Mouse (Mus musculus) stomach, embryonic 14.5 days (tissue): Measurements from ENCODE around the gene Samsn1. TPM values are rescaled to one million over a fixed set of nuclear protein-coding genes. Genes with fewer than 3 reads are reported as not detected.

Experiments used
- ATAC-seq: fragments of 200-750 bp; cut with Nextera tagmentation; 2 replicates; pipeline ENCODE4 v1.8.0; 2017; ENCODE audit warnings: low read depth, moderate TSS enrichment; ENCODE audit not compliant: insufficient number of reproducible peaks, insufficient read depth, low FRiP score
- H3K27ac ChIP-seq: fragments of 300-500 bp; sonication (generic); 2 replicates; pipeline ENCODE4 v1.5.1; 2014; ENCODE audit warnings: mild to moderate bottlenecking, low read length, moderate library complexity, mixed read lengths
- H3K27me3 ChIP-seq: fragments of 300-500 bp; sonication (generic); 2 replicates; pipeline ENCODE4 v1.6.1; 2014; ENCODE audit warnings: low read length, control low read depth, mixed read lengths; ENCODE audit not compliant: control insufficient read depth, insufficient read depth
- H3K36me3 ChIP-seq: fragments of 300-500 bp; sonication (generic); 2 replicates; pipeline ENCODE4 v1.6.1; 2014; ENCODE audit warnings: mild to moderate bottlenecking, control low read depth, low read length, moderate library complexity, mixed read lengths; ENCODE audit not compliant: control insufficient read depth, insufficient read depth
- H3K4me1 ChIP-seq: fragments of 300-500 bp; sonication (generic); 2 replicates; pipeline ENCODE4 v1.6.1; 2014; ENCODE audit warnings: low read length, control low read depth, mixed read lengths; ENCODE audit not compliant: control insufficient read depth, insufficient read depth
- H3K4me2 ChIP-seq: fragments of 300-500 bp; sonication (generic); replicated peaks from 2 replicates; pipeline ENCODE4 v1.6.1; 2014; ENCODE audit warnings: low read depth, low read length, control low read depth
- H3K4me3 ChIP-seq: fragments of 300-500 bp; sonication (generic); 2 replicates; pipeline ENCODE4 v1.5.1; 2014; ENCODE audit warnings: low read depth, low read length, control low read depth
- H3K9ac ChIP-seq: fragments of 300-500 bp; sonication (generic); replicated peaks from 2 replicates; pipeline ENCODE4 v1.6.1; 2014; ENCODE audit warnings: low read depth, mild to moderate bottlenecking, control low read depth, low read length, moderate library complexity, mixed read lengths
- H3K9me3 ChIP-seq: fragments of 300-500 bp; sonication (generic); 2 replicates; pipeline ENCODE4 v1.6.1; 2016; ENCODE audit warnings: low read depth, low read length, control low read depth; ENCODE audit not compliant: control insufficient read depth
- WGBS: fragments of 180-500 bp; shearing (Covaris S2); extraction: QIAGEN DNeasy Blood & Tissue Kit; methylation state at CpG from one replicate; pipeline ENCODE4 v1.1.7; 2014; 5-methylcytosine and 5-hydroxymethylcytosine counted together
- polyA plus RNA-seq: library from polyadenylated mRNA; unstranded; fragments of >200 nt; fragmentation: Nextera tagmentation; extraction: Ambion mirVana; gene quantifications from 2 replicates; pipeline ENCODE4 v1.2.1, GENCODE M21; 2014

Gene Samsn1
- polyA plus RNA-seq, 1 experiment from 2014 or later, result 1.2 TPM

DNA sequence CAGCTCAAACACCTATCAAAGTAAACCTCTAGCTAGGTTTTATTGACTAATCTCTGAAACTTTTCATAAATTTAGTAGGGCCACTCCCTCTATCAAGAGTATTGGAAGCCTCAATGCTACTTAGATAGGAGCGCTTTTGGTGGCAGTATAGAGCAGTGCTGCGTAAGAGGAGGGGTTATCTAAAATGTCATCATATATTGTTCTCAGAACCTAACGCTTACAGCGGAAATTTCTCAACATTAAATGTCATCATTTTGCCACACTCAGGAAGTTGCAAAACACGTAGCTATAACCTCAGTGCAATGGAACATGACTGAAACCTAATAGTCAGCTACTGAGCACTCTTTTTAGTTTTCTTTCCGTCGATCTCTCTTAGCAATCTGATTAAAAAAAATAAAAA lies 166.7 kb downstream of the Samsn1 start:
- 74% methylated on average over 7 of the region's 7 CpGs for WGBS

DNA sequence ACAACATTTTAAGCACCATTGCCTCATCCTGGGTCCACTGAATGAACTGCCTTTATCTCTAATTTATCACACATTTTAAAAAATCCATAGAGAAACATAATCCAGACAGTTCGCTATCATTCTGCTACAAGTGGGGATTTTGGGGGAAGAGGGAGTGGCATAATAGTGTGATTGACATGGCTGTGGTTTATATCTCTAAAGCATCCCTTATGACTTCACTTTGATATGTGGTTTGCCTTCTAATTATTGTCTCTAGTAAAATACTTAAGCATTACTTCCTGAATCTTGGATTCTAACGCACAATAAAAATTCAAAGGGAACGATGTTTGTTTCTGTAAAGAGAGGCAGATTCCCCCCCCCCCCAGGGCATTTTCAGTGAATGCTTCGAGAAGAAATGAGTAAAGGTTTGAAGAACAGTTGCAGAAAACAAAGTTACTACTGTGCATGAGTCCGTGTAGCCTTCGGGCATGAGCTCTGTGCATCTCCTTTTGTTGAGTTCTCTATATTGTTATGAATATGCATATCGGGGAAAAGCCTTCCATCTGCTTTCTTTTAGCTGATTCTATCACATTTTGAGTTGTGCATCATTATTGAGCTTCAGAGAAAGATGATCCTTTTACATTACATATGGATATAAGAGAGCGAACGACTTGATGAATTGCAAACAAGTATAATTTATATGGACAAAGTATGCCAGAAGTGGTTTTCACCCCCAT lies 168.4 kb downstream of the Samsn1 start:
- no peak overlapping the region for H3K9ac ChIP-seq
- H3K4me3 ChIP-seq, result no peak overlapping the region
- no peak for ATAC-seq
- H3K4me1 ChIP-seq, result no peaks in the 10 kb centered on the region
- H3K9me3 ChIP-seq, result no peaks in the 10 kb centered on the region
- WGBS, result 81% methylated on average over 9 of the region's 9 CpGs
- H3K27me3 ChIP-seq, result no peaks in the 10 kb centered on the region
- H3K36me3 ChIP-seq, result no peaks in the 10 kb centered on the region
- H3K4me2 ChIP-seq, result no peak overlapping the region
- no peak overlapping the region for H3K27ac ChIP-seq

More for the DNA sequence above, 166.7 kb downstream of the Samsn1 start:
- ATAC-seq, result no peak
- H3K9me3 ChIP-seq, result no peaks in the 10 kb centered on the region
- H3K36me3 ChIP-seq, result no peaks in the 10 kb centered on the region
- no peak overlapping the region for H3K4me2 ChIP-seq
- H3K9ac ChIP-seq, result no peak overlapping the region
- H3K4me3 ChIP-seq, result no peak overlapping the region
- H3K27ac ChIP-seq, result no peak overlapping the region
- H3K4me1 ChIP-seq, result no peaks in the 10 kb centered on the region
- no peaks in the 10 kb centered on the region for H3K27me3 ChIP-seq

DNA sequence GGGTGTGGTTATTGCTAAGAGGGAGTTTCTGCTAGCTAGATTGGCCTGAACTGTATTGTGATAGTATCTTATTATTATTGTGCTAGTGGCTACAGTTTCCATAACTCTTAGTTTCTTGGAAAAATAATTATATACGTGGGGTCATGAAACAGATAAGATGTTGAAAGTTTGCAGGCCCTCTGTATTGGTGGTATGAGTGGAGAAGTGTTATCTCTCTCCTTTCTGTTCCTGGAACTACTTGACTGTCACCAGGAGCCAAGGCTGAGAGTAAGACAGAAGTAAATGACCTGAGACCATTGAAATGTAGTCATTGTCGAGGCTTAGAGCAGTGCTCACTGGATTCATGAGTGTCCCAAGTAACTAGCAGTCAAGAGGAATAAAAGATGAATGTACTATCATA lies 169.6 kb downstream of the Samsn1 start:
- H3K9me3 ChIP-seq, result no peaks in the 10 kb centered on the region
- H3K27me3 ChIP-seq, result no peaks in the 10 kb centered on the region
- no peak overlapping the region for H3K9ac ChIP-seq
- H3K4me3 ChIP-seq, result no peak overlapping the region
- no peaks in the 10 kb centered on the region for H3K36me3 ChIP-seq
- no peak overlapping the region for H3K27ac ChIP-seq
- 58% methylated on average over 2 of the region's 2 CpGs for WGBS
- ATAC-seq, result no peak
- no peaks in the 10 kb centered on the region for H3K4me1 ChIP-seq
- H3K4me2 ChIP-seq, result no peak overlapping the region

DNA sequence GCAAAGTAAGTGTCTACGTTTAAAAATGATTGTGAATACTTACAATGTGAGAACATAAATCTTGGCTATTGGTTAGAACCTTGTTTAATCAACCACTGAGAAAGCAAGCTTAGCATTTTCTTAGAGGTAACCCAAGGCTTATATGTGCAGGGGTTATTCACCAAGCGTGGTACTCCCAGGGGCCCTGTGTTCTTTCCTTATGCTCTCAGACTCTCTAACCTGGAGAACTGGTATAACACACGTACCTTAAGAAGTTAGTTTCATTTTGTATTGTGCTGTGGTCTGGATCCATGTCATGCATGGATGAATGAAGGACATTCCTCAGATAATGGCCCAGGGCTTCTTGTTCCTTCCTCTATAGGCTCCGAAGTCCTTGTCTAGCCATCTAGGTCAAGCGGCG lies 173.0 kb downstream of the Samsn1 start:
- no peaks in the 10 kb centered on the region for H3K4me1 ChIP-seq
- no peak overlapping the region for H3K4me2 ChIP-seq
- no peak overlapping the region for H3K4me3 ChIP-seq
- no peaks in the 10 kb centered on the region for H3K27me3 ChIP-seq
- 89% methylated on average over 6 of the region's 6 CpGs for WGBS
- H3K9ac ChIP-seq, result no peak overlapping the region
- no peak for ATAC-seq
- no peaks in the 10 kb centered on the region for H3K9me3 ChIP-seq
- H3K36me3 ChIP-seq, result no peaks in the 10 kb centered on the region
- no peak overlapping the region for H3K27ac ChIP-seq

DNA sequence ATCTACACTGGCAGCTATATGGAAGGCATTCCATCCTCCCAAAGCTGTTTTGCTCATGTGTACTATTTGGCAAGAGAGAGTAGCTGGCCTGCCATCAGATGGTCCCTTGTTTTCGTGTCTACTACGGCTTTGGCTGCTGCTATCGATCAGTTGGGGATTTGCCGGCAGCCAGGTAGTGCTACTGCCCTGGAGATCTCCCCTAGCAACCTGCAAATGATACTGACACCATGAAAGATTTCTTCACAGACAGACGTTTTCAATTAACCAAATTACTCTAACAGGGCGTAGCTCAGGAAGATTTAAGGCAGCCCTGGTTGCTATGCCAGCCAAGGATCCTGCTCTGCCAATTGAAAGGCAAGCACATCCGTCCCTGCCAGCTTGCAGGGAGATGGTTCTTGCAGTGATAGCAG lies 178.4 kb downstream of the Samsn1 start:
- Histone ChIP-seq H3K27ac (no peak overlapping the region), H3K36me3 (no peaks in the 10 kb centered on the region), H3K4me2 (no peak overlapping the region), H3K4me1 (no peaks in the 10 kb centered on the region), H3K27me3 (no peaks in the 10 kb centered on the region), H3K9ac (no peak overlapping the region), H3K4me3 (no peak overlapping the region), H3K9me3 (no peaks in the 10 kb centered on the region)
- no peak for ATAC-seq
- 74% methylated on average over 7 of the region's 7 CpGs for WGBS

DNA sequence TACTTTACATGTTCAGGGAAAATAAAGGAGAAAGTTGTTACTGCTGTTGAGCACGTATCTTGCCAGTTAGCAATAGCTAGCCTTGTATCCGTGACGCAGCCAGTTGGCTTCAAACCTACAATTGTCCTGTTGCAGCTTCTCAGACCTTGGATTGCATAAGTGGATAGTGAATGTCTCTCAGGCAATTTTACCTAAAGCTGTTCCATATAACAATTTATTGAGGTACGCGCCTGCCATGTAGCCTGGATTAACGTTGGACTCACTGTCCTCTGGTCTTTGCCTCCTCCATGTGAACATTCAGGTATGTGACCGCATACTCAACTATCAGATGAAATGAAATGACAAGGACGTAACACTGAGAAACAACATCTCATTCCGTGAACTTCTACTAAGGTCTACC lies 179.1 kb downstream of the Samsn1 start:
- H3K27ac ChIP-seq, result no peak overlapping the region
- H3K4me3 ChIP-seq, result no peak overlapping the region
- H3K9ac ChIP-seq, result no peak overlapping the region
- no peaks in the 10 kb centered on the region for H3K36me3 ChIP-seq
- no peaks in the 10 kb centered on the region for H3K9me3 ChIP-seq
- H3K4me2 ChIP-seq, result no peak overlapping the region
- ATAC-seq, result no peak
- 90% methylated on average over 9 of the region's 9 CpGs for WGBS
- no peaks in the 10 kb centered on the region for H3K27me3 ChIP-seq
- no peaks in the 10 kb centered on the region for H3K4me1 ChIP-seq

DNA sequence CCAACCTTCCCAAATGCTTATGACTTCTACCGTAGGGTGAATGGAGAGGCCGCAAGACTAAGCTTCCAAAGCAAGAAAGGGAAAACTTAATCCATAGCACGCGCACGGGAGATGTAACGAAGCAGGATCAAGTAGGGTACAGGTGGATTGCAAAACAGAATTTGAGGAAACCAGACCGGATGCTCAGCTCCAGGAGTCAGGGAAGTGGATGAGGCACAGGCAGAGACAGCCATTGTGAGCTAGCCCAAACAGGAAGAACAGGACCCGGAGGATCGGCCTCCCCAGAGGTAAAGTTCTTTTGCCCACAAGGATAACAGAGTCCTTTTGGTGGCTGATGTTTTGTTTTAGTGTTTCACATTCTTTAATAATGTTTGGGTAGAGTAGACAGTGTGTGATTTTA lies 179.5 kb downstream of the Samsn1 start:
- Histone ChIP-seq H3K27ac (no peak overlapping the region), H3K4me2 (no peak overlapping the region), H3K36me3 (no peaks in the 10 kb centered on the region), H3K27me3 (no peaks in the 10 kb centered on the region), H3K4me1 (no peaks in the 10 kb centered on the region), H3K9ac (no peak overlapping the region), H3K9me3 (no peaks in the 10 kb centered on the region), H3K4me3 (no peak overlapping the region)
- ATAC-seq, result no peak
- 88% methylated on average over 9 of the region's 9 CpGs for WGBS

DNA sequence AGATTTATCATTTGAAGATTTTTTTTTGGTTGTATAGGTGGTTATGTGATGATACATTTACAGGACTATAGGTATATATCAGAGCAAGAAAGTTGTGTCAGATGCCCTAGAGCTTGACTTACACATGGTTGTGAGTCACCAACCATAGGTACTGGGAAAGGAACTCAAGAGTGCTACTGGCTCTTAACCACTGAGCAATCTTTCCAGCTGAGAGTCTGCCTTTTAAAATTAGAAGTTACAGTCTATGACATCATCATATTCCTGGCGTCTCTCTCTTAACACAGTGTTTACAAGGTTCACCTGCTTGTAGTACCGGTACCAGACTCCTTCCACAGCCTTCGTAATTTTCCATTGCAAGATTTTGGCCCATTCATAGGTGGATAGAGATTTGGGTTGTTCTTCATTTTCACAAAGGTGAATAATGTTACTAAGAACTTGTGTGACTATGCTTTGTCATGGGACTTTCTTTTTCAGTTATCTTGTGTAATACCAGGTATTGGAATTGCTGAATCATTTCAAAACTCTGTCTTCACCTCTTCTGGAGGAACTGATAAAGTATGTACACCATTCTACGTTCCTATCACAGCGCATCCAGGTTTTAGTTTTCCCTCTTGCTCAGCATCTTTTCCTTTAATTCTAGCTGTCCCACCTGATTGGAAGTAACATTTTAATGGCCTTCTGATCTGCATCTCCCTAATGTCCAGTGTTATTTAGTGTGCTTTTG lies 184.2 kb downstream of the Samsn1 start:
- peak; percentile 49; the same call in 1 of the 2 replicates for ATAC-seq
- WGBS, result 86% methylated on average over 5 of the region's 5 CpGs

More for the DNA sequence above, 184.2 kb downstream of the Samsn1 start:
- Histone ChIP-seq H3K27ac (no peak overlapping the region), H3K9me3 (no peaks in the 10 kb centered on the region), H3K4me2 (no peak overlapping the region), H3K4me3 (no peak overlapping the region), H3K36me3 (no peaks in the 10 kb centered on the region), H3K9ac (no peak overlapping the region), H3K27me3 (no peaks in the 10 kb centered on the region), H3K4me1 (no peaks in the 10 kb centered on the region)
